In genomic region chr11:115821001-115821400, GRCm38 (mm10) we compare ENCODE assay signal across 16 mouse cellular contexts. TPM values are rescaled to one million over a fixed set of nuclear protein-coding genes. Genes with fewer than 3 reads are reported as not detected.
"Had no signal": no experiment of that assay in that cellular context is flagged by ENCODE, and none has a peak within 500 bp of the region (broad histone marks: within the 10 kb centered on the region; RNA-seq: fewer than 3 reads in every experiment).

No protein-coding gene starts in this region.

- ATAC-seq: liver, postnatal 0 days; midbrain, embryonic 15.5 days had no signal

- DNase-seq: layer of hippocampus, adult 9-11 months; liver; liver, embryonic 13.5 days; liver, postnatal 0 days; lung, postnatal 14 days; thymus, postnatal 4 days had no signal

- H3K4me2 ChIP-seq: limb, embryonic 12.5 days; liver, embryonic 13.5 days; lung, embryonic 15.5 days; midbrain, embryonic 11.5 days; midbrain, embryonic 15.5 days; neural tube, embryonic 12.5 days had no signal

- H3K27me3 ChIP-seq: liver, embryonic 13.5 days had no signal

- H3K4me3 ChIP-seq: limb, embryonic 12.5 days; liver, embryonic 13.5 days; lung, embryonic 15.5 days; midbrain, embryonic 15.5 days; neural tube, embryonic 12.5 days had no signal

- H3K27ac ChIP-seq: limb, embryonic 12.5 days; liver, embryonic 13.5 days; lung, embryonic 15.5 days; macrophage; midbrain, embryonic 15.5 days; neural tube, embryonic 12.5 days; stomach, postnatal 0 days had no signal

- H3K9me3 ChIP-seq: limb, embryonic 12.5 days; liver, embryonic 13.5 days; lung, embryonic 15.5 days; megakaryocyte, embryonic 14.5 days; midbrain, embryonic 15.5 days; neural tube, embryonic 12.5 days had no signal

- H3K9ac ChIP-seq: limb, embryonic 12.5 days; liver, postnatal 0 days; lung, embryonic 15.5 days; midbrain, embryonic 15.5 days; neural tube, embryonic 12.5 days had no signal

RNA-seq across cellular contexts. Expression of gene Myo15b, which starts 37.2 kb away (rescaled TPM):
- total RNA-seq: monocyte, adult 5-6 weeks; neutrophil, adult 5-6 weeks had no signal
- polyA plus RNA-seq: limb, embryonic 12.5 days; midbrain, embryonic 11.5 days had no signal
